Mouse (Mus musculus): ENCODE results near the gene Ralgapa2. TPM values are rescaled to one million over a fixed set of nuclear protein-coding genes. Genes with fewer than 3 reads are reported as not detected.

Gene Ralgapa2
- 12.4 and 13.1 TPM in 2 replicates for polyA plus RNA-seq (2015; fragmentation: Nextera tagmentation; extraction: Ambion mirVana)

DNA sequence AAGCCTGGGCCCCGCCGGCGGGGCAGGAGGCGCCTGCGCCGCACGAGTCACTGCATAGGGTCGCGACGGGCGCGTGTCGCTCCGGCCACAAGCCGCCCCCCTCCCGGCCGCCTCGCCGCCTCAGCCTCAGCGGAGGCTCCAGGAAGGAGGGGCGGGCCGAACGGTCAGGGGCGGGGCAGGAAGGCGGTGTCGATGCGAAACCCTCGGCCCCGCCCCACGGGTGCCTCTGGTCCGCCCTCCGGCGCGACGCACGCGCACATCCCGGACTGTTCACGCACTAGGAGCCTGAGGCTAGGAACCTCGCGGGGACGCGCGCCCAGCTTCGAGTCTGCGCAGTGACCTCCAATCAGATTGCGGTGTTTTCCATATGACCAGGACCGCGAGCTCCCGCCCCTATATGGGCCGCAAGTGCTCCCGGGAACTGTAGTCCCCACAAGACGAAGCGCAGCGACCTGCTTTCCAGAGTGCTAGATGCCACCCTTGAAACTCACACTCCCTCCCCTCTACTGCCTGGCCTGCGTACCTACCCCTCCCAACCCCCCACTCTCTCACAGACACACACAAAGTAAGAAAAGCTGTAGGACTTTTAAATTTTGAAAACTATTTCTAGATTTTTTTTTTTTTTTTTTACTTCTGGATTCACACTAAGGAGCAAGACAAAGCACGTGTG, at the start of gene Ralgapa2:
Gene Ralgapa2 (minus strand): TSS at position 434 of the 670 bp plus-strand sequence.
- H3K27me3 ChIP-seq (ENCODE audit: control insufficient read depth, insufficient read depth, low read depth, low read length) = no peaks in the 10 kb centered on the region
- peaks cover 22% of the 10 kb centered on the region for H3K4me1 ChIP-seq (ENCODE audit: control insufficient read depth, insufficient read depth, low read length)
- peak; percentile 99 for ATAC-seq
- H3K4me3 ChIP-seq (ENCODE audit: low read depth, low read length) = peak within 1 kb of the TSS; percentile 95
- H3K9me3 ChIP-seq (replicated peaks; ENCODE audit: control insufficient read depth, low read length, poor library complexity, severe bottlenecking) = no peaks in the 10 kb centered on the region
- under 1% methylated on average over 45 of the region's 57 CpGs for WGBS
- no peaks in the 10 kb centered on the region for H3K36me3 ChIP-seq (ENCODE audit: control insufficient read depth, insufficient read depth, low read length)
- H3K9ac ChIP-seq (ENCODE audit: low read depth, low read length) = peak within 1 kb of the TSS; percentile 94
- H3K4me2 ChIP-seq (ENCODE audit: low read length) = peak within 1 kb of the TSS; percentile 64
- H3K27ac ChIP-seq (ENCODE audit: low read length) = peak within 1 kb of the TSS; percentile 75

DNA sequence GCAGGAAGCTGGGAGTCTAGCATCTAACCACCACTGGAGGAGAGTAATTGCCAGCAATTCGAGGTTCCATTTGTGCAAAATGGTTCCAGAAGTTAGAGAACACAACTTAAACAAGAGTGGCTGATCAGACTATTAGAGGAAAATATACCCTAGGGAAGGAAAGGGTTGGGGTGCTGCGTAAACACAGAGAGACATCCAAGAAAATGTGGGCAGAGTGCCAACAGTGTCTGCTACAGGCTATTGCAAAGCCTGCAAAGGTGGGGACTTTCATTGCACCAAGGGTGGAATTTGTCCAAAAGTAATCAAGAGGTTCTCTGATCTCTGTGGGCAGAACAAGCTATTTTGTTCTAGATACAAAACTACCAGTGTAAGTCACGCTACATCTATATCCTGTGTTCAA, 49.4 kb upstream of the Ralgapa2 start:
- no peaks in the 10 kb centered on the region for H3K27me3 ChIP-seq (ENCODE audit: control insufficient read depth, insufficient read depth, low read depth, low read length)
- no peaks in the 10 kb centered on the region for H3K4me1 ChIP-seq (ENCODE audit: control insufficient read depth, insufficient read depth, low read length)
- no peaks in the 10 kb centered on the region for H3K9me3 ChIP-seq (replicated peaks; ENCODE audit: control insufficient read depth, low read length, poor library complexity, severe bottlenecking)
- no peaks in the 10 kb centered on the region for H3K36me3 ChIP-seq (ENCODE audit: control insufficient read depth, insufficient read depth, low read length)
- no peak overlapping the region for H3K9ac ChIP-seq (ENCODE audit: low read depth, low read length)
- ATAC-seq = no peak
- WGBS = 80% methylated on average over 3 of the region's 3 CpGs
- H3K4me2 ChIP-seq (ENCODE audit: low read length) = no peak overlapping the region
- H3K27ac ChIP-seq (ENCODE audit: low read length) = no peak overlapping the region
- H3K4me3 ChIP-seq (ENCODE audit: low read depth, low read length) = no peak overlapping the region

DNA sequence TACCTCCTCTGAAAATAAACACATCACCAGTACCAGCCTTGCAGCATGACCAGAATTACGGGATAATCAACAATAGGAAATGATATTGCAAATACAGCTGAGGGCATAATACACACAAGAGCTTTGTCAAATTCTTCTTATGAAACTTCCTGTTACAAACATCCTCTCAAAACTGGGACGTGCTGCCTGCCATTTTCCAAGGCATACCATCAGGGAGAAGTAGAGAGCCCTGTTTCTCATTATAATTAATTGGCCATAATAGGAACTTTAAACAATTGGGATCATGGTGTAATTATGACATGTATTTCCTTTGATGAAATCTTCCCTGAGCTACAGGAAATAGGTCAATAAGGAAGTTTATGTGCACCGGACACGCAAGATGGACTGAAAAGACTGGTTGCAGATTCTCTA, 48.5 kb upstream of the Ralgapa2 start:
- WGBS = 82% methylated on average over 4 of the region's 4 CpGs
- H3K4me2 ChIP-seq (ENCODE audit: low read length) = no peak overlapping the region
- ATAC-seq = no peak
- no peak overlapping the region for H3K9ac ChIP-seq (ENCODE audit: low read depth, low read length)
- H3K9me3 ChIP-seq (replicated peaks; ENCODE audit: control insufficient read depth, low read length, poor library complexity, severe bottlenecking) = no peaks in the 10 kb centered on the region
- H3K27ac ChIP-seq (ENCODE audit: low read length) = no peak overlapping the region
- H3K4me1 ChIP-seq (ENCODE audit: control insufficient read depth, insufficient read depth, low read length) = no peaks in the 10 kb centered on the region
- H3K36me3 ChIP-seq (ENCODE audit: control insufficient read depth, insufficient read depth, low read length) = no peaks in the 10 kb centered on the region
- H3K4me3 ChIP-seq (ENCODE audit: low read depth, low read length) = no peak overlapping the region
- H3K27me3 ChIP-seq (ENCODE audit: control insufficient read depth, insufficient read depth, low read depth, low read length) = no peaks in the 10 kb centered on the region

DNA sequence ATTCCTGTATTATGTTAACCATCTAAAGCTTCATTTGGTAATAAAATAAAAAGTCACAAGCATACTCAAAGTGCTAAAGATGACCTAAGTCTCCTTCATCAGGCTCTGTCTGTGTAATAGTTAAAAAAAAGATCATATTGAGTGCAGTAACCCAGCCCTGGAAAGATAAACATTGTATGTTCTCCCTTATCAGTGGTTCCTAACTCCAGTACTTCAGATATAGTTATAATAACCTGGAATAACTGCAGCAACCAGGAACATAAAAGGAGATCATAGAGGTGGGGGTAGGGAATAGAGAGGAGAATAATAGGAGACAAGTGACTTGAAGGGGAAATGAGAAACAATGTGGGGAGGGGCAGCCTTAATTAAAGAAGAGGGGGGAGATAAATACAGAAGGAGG, 44.0 kb upstream of the Ralgapa2 start:
- no peak overlapping the region for H3K4me2 ChIP-seq (ENCODE audit: low read length)
- H3K27me3 ChIP-seq (ENCODE audit: control insufficient read depth, insufficient read depth, low read depth, low read length) = no peaks in the 10 kb centered on the region
- H3K36me3 ChIP-seq (ENCODE audit: control insufficient read depth, insufficient read depth, low read length) = no peaks in the 10 kb centered on the region
- no peaks in the 10 kb centered on the region for H3K9me3 ChIP-seq (replicated peaks; ENCODE audit: control insufficient read depth, low read length, poor library complexity, severe bottlenecking)
- H3K27ac ChIP-seq (ENCODE audit: low read length) = no peak overlapping the region
- no peaks in the 10 kb centered on the region for H3K4me1 ChIP-seq (ENCODE audit: control insufficient read depth, insufficient read depth, low read length)
- no peak overlapping the region for H3K9ac ChIP-seq (ENCODE audit: low read depth, low read length)
- no peak overlapping the region for H3K4me3 ChIP-seq (ENCODE audit: low read depth, low read length)
- ATAC-seq = no peak

GRCm38 (mm10) chr2:146555351-146555750, 43.2 kb upstream of the Ralgapa2 start:
- Histone ChIP-seq H3K4me2 (ENCODE audit: low read length) (no peak overlapping the region), H3K9ac (ENCODE audit: low read depth, low read length) (no peak overlapping the region), H3K36me3 (ENCODE audit: control insufficient read depth, insufficient read depth, low read length) (no peaks in the 10 kb centered on the region), H3K4me3 (ENCODE audit: low read depth, low read length) (no peak overlapping the region), H3K9me3 (replicated peaks; ENCODE audit: control insufficient read depth, low read length, poor library complexity, severe bottlenecking) (no peaks in the 10 kb centered on the region), H3K4me1 (ENCODE audit: control insufficient read depth, insufficient read depth, low read length) (no peaks in the 10 kb centered on the region), H3K27me3 (ENCODE audit: control insufficient read depth, insufficient read depth, low read depth, low read length) (no peaks in the 10 kb centered on the region), H3K27ac (ENCODE audit: low read length) (no peak overlapping the region)
- no peak for ATAC-seq
- WGBS = 77% methylated on average over 5 of the region's 5 CpGs

DNA sequence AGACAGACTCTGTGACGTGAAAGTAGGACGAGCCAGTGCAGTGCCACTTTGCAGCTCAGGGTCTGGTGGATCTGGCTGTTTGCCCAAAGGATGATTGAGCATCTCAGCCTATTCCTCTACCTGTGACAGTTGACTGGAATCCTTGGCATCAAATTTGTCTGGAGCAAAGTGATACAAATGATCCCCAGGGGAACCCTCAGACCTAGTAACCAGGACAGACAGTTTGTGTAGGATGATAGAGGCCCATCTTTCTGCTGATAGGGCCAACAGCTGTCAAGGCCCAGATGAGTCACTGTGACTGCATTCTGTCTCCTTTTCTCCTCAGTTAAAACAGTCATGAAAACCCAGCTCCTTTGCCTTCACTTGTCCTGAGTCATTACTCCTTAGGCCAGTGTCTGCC, 41.6 kb upstream of the Ralgapa2 start:
- Histone ChIP-seq H3K27me3 (ENCODE audit: control insufficient read depth, insufficient read depth, low read depth, low read length) (no peaks in the 10 kb centered on the region), H3K9ac (ENCODE audit: low read depth, low read length) (no peak overlapping the region), H3K9me3 (replicated peaks; ENCODE audit: control insufficient read depth, low read length, poor library complexity, severe bottlenecking) (no peaks in the 10 kb centered on the region), H3K4me1 (ENCODE audit: control insufficient read depth, insufficient read depth, low read length) (peaks cover 4% of the 10 kb centered on the region; the same call in 1 of the 2 replicates), H3K4me3 (ENCODE audit: low read depth, low read length) (no peak overlapping the region), H3K4me2 (ENCODE audit: low read length) (no peak overlapping the region), H3K27ac (ENCODE audit: low read length) (no peak overlapping the region), H3K36me3 (ENCODE audit: control insufficient read depth, insufficient read depth, low read length) (no peaks in the 10 kb centered on the region)
- ATAC-seq = no peak
- 34% methylated on average over 2 of the region's 2 CpGs for WGBS

DNA sequence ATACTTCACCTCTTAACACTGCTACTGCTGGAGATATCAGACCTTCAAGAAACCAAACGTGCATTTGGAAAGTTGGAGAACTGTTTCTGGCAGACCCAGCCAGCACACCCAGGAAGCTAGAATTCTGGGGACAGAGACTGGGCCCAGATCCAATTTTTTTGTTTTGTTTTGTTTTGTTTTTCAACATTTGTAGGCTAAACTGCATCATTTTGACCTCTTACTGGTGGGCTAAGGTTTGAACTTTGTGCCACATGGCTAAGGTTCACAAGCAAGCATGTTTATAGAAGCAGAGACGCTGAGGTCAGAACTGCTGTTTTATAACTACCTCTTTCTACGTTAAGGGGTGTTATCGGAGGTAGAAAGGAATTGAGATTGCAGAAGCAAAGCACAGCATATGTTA, 39.7 kb upstream of the Ralgapa2 start:
- H3K4me1 ChIP-seq (ENCODE audit: control insufficient read depth, insufficient read depth, low read length) = peaks cover 4% of the 10 kb centered on the region; the same call in 1 of the 2 replicates
- H3K9me3 ChIP-seq (replicated peaks; ENCODE audit: control insufficient read depth, low read length, poor library complexity, severe bottlenecking) = no peaks in the 10 kb centered on the region
- no peak overlapping the region for H3K4me2 ChIP-seq (ENCODE audit: low read length)
- 86% methylated on average over 4 of the region's 4 CpGs for WGBS
- H3K36me3 ChIP-seq (ENCODE audit: control insufficient read depth, insufficient read depth, low read length) = no peaks in the 10 kb centered on the region
- no peak overlapping the region for H3K9ac ChIP-seq (ENCODE audit: low read depth, low read length)
- H3K4me3 ChIP-seq (ENCODE audit: low read depth, low read length) = no peak overlapping the region
- no peaks in the 10 kb centered on the region for H3K27me3 ChIP-seq (ENCODE audit: control insufficient read depth, insufficient read depth, low read depth, low read length)
- no peak overlapping the region for H3K27ac ChIP-seq (ENCODE audit: low read length)
- no peak for ATAC-seq

DNA sequence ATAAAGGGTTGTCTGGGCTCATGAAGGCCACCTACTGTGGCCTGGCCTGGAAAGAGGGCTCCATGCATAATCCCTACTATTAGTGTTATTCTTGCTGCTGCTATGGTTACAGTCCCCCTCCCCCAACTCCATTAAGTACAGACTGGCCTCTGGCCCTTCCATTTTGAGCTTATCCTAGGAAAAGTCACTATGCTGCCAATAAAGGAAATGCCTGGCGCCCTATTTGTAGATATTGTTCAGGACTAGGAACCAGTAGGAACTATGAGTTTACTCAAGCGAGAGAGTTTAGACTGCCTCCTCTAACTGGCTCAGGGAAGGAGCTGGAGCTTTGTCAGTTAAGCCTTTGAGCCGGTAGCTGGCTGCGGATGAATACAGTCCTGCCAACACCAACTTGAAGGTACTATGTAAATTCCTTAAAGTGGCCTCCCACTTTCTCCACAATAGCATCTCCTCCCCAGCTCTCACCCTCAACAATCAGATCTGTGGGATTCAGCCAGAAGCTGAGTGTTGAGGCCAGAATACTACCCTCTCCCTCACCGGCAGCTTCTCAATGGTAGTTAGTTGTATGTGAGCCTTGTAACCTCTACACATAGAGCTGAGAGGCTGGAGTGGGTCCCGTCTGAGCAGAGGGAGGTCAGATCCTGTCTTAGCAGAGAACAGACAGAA, 37.1 kb upstream of the Ralgapa2 start:
- 4% methylated on average over 6 of the region's 6 CpGs for WGBS
- Histone ChIP-seq H3K27me3 (ENCODE audit: control insufficient read depth, insufficient read depth, low read depth, low read length) (no peaks in the 10 kb centered on the region), H3K4me3 (ENCODE audit: low read depth, low read length) (no peak overlapping the region), H3K27ac (ENCODE audit: low read length) (no peak overlapping the region), H3K9ac (ENCODE audit: low read depth, low read length) (no peak overlapping the region), H3K4me2 (ENCODE audit: low read length) (no peak overlapping the region), H3K9me3 (replicated peaks; ENCODE audit: control insufficient read depth, low read length, poor library complexity, severe bottlenecking) (no peaks in the 10 kb centered on the region), H3K36me3 (ENCODE audit: control insufficient read depth, insufficient read depth, low read length) (no peaks in the 10 kb centered on the region), H3K4me1 (ENCODE audit: control insufficient read depth, insufficient read depth, low read length) (peaks cover 4% of the 10 kb centered on the region; the same call in 1 of the 2 replicates)
- peak; percentile 91 for ATAC-seq

DNA sequence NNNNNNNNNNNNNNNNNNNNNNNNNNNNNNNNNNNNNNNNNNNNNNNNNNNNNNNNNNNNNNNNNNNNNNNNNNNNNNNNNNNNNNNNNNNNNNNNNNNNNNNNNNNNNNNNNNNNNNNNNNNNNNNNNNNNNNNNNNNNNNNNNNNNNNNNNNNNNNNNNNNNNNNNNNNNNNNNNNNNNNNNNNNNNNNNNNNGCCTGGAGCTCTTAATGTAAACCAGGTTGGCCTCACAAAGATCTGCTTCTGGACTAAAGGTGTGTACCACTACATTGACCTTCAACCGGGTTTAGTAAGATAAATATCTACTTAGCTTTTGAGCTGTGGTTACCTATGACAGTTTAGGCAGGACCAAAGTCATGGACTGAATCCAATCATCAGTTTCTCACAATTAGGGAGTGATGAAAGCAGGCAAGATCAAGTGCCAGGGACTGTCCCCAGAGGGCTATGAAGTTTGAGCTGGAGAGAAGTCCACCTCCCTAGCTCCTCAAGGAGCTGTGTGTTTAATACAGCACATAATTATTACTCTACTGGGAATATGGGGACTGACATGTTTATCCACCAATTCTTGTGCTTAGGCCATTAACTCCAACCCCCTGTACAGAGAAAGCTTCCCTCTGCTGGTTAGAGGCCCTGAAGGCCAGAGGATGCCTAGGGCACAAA, 32.1 kb upstream of the Ralgapa2 start:
- Histone ChIP-seq H3K4me2 (ENCODE audit: low read length) (no peak overlapping the region), H3K4me3 (ENCODE audit: low read depth, low read length) (no peak overlapping the region), H3K27ac (ENCODE audit: low read length) (no peak overlapping the region), H3K36me3 (ENCODE audit: control insufficient read depth, insufficient read depth, low read length) (no peaks in the 10 kb centered on the region), H3K27me3 (ENCODE audit: control insufficient read depth, insufficient read depth, low read depth, low read length) (no peaks in the 10 kb centered on the region), H3K9me3 (replicated peaks; ENCODE audit: control insufficient read depth, low read length, poor library complexity, severe bottlenecking) (0 out of 2 replicates have a peak, but pooled peaks cover 2% of the 10 kb centered on the region), H3K9ac (ENCODE audit: low read depth, low read length) (no peak overlapping the region), H3K4me1 (ENCODE audit: control insufficient read depth, insufficient read depth, low read length) (peaks cover 3% of the 10 kb centered on the region; the same call in 1 of the 2 replicates)
- no peak for ATAC-seq
- whole genome bisulfite sequencing = 93% methylated on average over 1 of the region's 1 CpGs

All from midbrain, embryonic 16.5 days (tissue).